In genomic region chr2:139776644-139777043, GRCm38 (mm10) we compare ENCODE assay signal across 18 mouse cellular contexts.
DNase-seq lines count a peak whose midpoint lies in the region; ATAC-seq and TF ChIP-seq lines count a peak whose summit lies in the region.
"Had no signal": no experiment of that assay in that cellular context is flagged by ENCODE, and none has a peak within 500 bp of the region (broad histone marks: within the 10 kb centered on the region; RNA-seq: fewer than 3 reads in every experiment).

No protein-coding gene starts in this region.

- 33% methylated on average over 1 of the region's 1 CpGs for WGBS in hindbrain, embryonic 10.5 days
- WGBS in hindbrain, embryonic 16.5 days = 38% methylated on average over 1 of the region's 1 CpGs
- WGBS in kidney, postnatal 0 days = 10% methylated on average over 1 of the region's 1 CpGs
- WGBS in embryonic facial prominence, embryonic 10.5 days = 4% methylated on average over 1 of the region's 1 CpGs
- WGBS in limb, embryonic 10.5 days = 6% methylated on average over 1 of the region's 1 CpGs

- no peak overlapping the region for H3K9ac ChIP-seq in hindbrain, embryonic 16.5 days (ENCODE audit: low read depth, low read length)
- no peak overlapping the region for H3K9ac ChIP-seq in kidney, postnatal 0 days (ENCODE audit: low read depth, low read length)
- H3K9ac ChIP-seq: embryonic facial prominence, embryonic 12.5 days; forebrain, embryonic 13.5 days; forebrain, postnatal 0 days; heart, embryonic 12.5 days; hindbrain, embryonic 15.5 days had no signal

- no peak overlapping the region for H3K4me2 ChIP-seq in hindbrain, embryonic 16.5 days (ENCODE audit: low read length)
- no peak overlapping the region for H3K4me2 ChIP-seq in kidney, postnatal 0 days (ENCODE audit: low read length)
- H3K4me2 ChIP-seq: embryonic facial prominence, embryonic 12.5 days; forebrain, embryonic 13.5 days; heart, embryonic 12.5 days; hindbrain, embryonic 15.5 days had no signal

- peak; percentile 7 for DNase-seq in hindbrain, embryonic 10.5 days (ENCODE audit: low spot score)
- peak; percentile 36 for DNase-seq in kidney, postnatal 0 days (ENCODE audit: low spot score)
- no peak for DNase-seq in kidney, adult 9 months
- peak; percentile 47 for DNase-seq in embryonic facial prominence, embryonic 10.5 days (ENCODE audit: low spot score)
- no peak for DNase-seq in limb, embryonic 10.5 days (ENCODE audit: low spot score)
- DNase-seq in adrenal gland, postnatal 10 days = no peak
- DNase-seq: adrenal gland, adult 2 months; adrenal gland, postnatal 36 days; cerebellum, adult 2 months; cerebellum, postnatal 14 days; forebrain, postnatal 0 days; gastrocnemius, postnatal 14 days; heart, adult 2 months had no signal

- no peaks in the 10 kb centered on the region for H3K27me3 ChIP-seq in hindbrain, embryonic 10.5 days (ENCODE audit: insufficient read depth, poor library complexity, severe bottlenecking)
- H3K27me3 ChIP-seq in hindbrain, embryonic 16.5 days (replicated peaks; ENCODE audit: control insufficient read depth, insufficient read depth, low read length) = no peaks in the 10 kb centered on the region
- H3K27me3 ChIP-seq in kidney, postnatal 0 days (ENCODE audit: insufficient read depth, low read length) = no peaks in the 10 kb centered on the region
- H3K27me3 ChIP-seq in embryonic facial prominence, embryonic 10.5 days (replicated peaks; ENCODE audit: low read depth, poor library complexity, severe bottlenecking) = no peaks in the 10 kb centered on the region
- H3K27me3 ChIP-seq in limb, embryonic 10.5 days (ENCODE audit: low read depth, poor library complexity, severe bottlenecking) = no peaks in the 10 kb centered on the region
- H3K27me3 ChIP-seq: embryonic facial prominence, embryonic 12.5 days; forebrain, embryonic 13.5 days; heart, embryonic 12.5 days; hindbrain, embryonic 15.5 days had no signal

- H3K27ac ChIP-seq in hindbrain, embryonic 10.5 days = no peak overlapping the region
- H3K27ac ChIP-seq in hindbrain, embryonic 16.5 days (ENCODE audit: low read depth, low read length) = no peak overlapping the region
- H3K27ac ChIP-seq in kidney, postnatal 0 days = no peak overlapping the region
- H3K27ac ChIP-seq in embryonic facial prominence, embryonic 10.5 days (replicated peaks) = peak overlapping the region; percentile 19; the same call in 1 of the 2 replicates
- peak overlapping the region; percentile 56; the same call in 1 of the 2 replicates for H3K27ac ChIP-seq in limb, embryonic 10.5 days
- H3K27ac ChIP-seq: embryonic facial prominence, embryonic 12.5 days; forebrain, embryonic 13.5 days; heart, adult 2 months; hindbrain, embryonic 15.5 days had no signal

- peaks cover 4% of the 10 kb centered on the region; the same call in 1 of the 2 replicates for H3K4me1 ChIP-seq in hindbrain, embryonic 10.5 days (replicated peaks)
- no peaks in the 10 kb centered on the region for H3K4me1 ChIP-seq in hindbrain, embryonic 16.5 days (ENCODE audit: control insufficient read depth, insufficient read depth, low read depth, low read length)
- no peaks in the 10 kb centered on the region for H3K4me1 ChIP-seq in kidney, postnatal 0 days (replicated peaks; ENCODE audit: insufficient read depth, low read length)
- peaks cover 17% of the 10 kb centered on the region for H3K4me1 ChIP-seq in embryonic facial prominence, embryonic 10.5 days
- H3K4me1 ChIP-seq in limb, embryonic 10.5 days = peaks cover 15% of the 10 kb centered on the region
- H3K4me1 ChIP-seq: forebrain, embryonic 13.5 days; heart, embryonic 12.5 days; hindbrain, embryonic 15.5 days had no signal

- no peaks in the 10 kb centered on the region for H3K36me3 ChIP-seq in hindbrain, embryonic 10.5 days
- H3K36me3 ChIP-seq in hindbrain, embryonic 16.5 days (ENCODE audit: control insufficient read depth, insufficient read depth, low read length) = no peaks in the 10 kb centered on the region
- no peaks in the 10 kb centered on the region for H3K36me3 ChIP-seq in kidney, postnatal 0 days (ENCODE audit: insufficient read depth, low read length)
- no peaks in the 10 kb centered on the region for H3K36me3 ChIP-seq in embryonic facial prominence, embryonic 10.5 days (replicated peaks)
- no peaks in the 10 kb centered on the region for H3K36me3 ChIP-seq in limb, embryonic 10.5 days
- H3K36me3 ChIP-seq: embryonic facial prominence, embryonic 12.5 days; heart, embryonic 12.5 days; hindbrain, embryonic 15.5 days had no signal

- H3K4me3 ChIP-seq in hindbrain, embryonic 10.5 days = no peak overlapping the region
- H3K4me3 ChIP-seq in hindbrain, embryonic 16.5 days (ENCODE audit: low read length) = no peak overlapping the region
- no peak overlapping the region for H3K4me3 ChIP-seq in kidney, postnatal 0 days (replicated peaks; ENCODE audit: low read depth, low read length)
- H3K4me3 ChIP-seq in embryonic facial prominence, embryonic 10.5 days = no peak overlapping the region
- H3K4me3 ChIP-seq in limb, embryonic 10.5 days = no peak overlapping the region
- H3K4me3 ChIP-seq: embryonic facial prominence, embryonic 12.5 days; forebrain, embryonic 13.5 days; heart, adult 2 months; heart, embryonic 12.5 days; hindbrain, embryonic 15.5 days had no signal

- no peak for TF ChIP-seq CTCF in kidney, postnatal 0 days (IDR thresholded peaks at IDR 0.05; ENCODE audit: low read depth)

- ATAC-seq in hindbrain, embryonic 16.5 days = no peak
- no peak for ATAC-seq in kidney, postnatal 0 days (replicated peaks; ENCODE audit: low FRiP score, low read depth)
- ATAC-seq: forebrain, embryonic 13.5 days; forebrain, postnatal 0 days had no signal

- no peaks in the 10 kb centered on the region for H3K9me3 ChIP-seq in hindbrain, embryonic 10.5 days
- H3K9me3 ChIP-seq in hindbrain, embryonic 16.5 days (ENCODE audit: control insufficient read depth, low read length) = no peaks in the 10 kb centered on the region
- H3K9me3 ChIP-seq in kidney, postnatal 0 days (replicated peaks; ENCODE audit: low read length) = no peaks in the 10 kb centered on the region
- H3K9me3 ChIP-seq in embryonic facial prominence, embryonic 10.5 days = no peaks in the 10 kb centered on the region
- no peaks in the 10 kb centered on the region for H3K9me3 ChIP-seq in limb, embryonic 10.5 days (replicated peaks)
- H3K9me3 ChIP-seq: embryonic facial prominence, embryonic 12.5 days; forebrain, embryonic 13.5 days; heart, embryonic 12.5 days; hindbrain, embryonic 15.5 days had no signal

Comparison
In these comparisons a context has a peak if more than half of its experiments do, and no peak if none do; other contexts are left out.
1. DNase-seq: peak in hindbrain, embryonic 10.5 days (single experiment), kidney, postnatal 0 days (single experiment) and embryonic facial prominence, embryonic 10.5 days (single experiment); none in kidney, adult 9 months (single experiment), limb, embryonic 10.5 days (single experiment) and adrenal gland, postnatal 10 days (single experiment).
2. H3K27ac ChIP-seq: peak in embryonic facial prominence, embryonic 10.5 days (single experiment) and limb, embryonic 10.5 days (single experiment); none in hindbrain, embryonic 10.5 days (single experiment), hindbrain, embryonic 16.5 days (single experiment) and kidney, postnatal 0 days (single experiment).